Mouse (Mus musculus) liver, embryonic 14.5 days (tissue): ENCODE measurements around the gene Zfp689. TPM values are rescaled to one million over a fixed set of nuclear protein-coding genes. Genes with fewer than 3 reads are reported as not detected.

Experiments used
- ATAC-seq: fragments of 200-750 bp; cut with Nextera tagmentation; 2 replicates; pipeline ENCODE4 v1.8.0; 2017; ENCODE audit warnings: moderate number of reproducible peaks, mild to moderate bottlenecking, moderate library complexity; ENCODE audit not compliant: insufficient read depth
- DNase-seq, 3 experiments: peaks; one replicate each; pipeline ENCODE4 v3.0.0-alpha.2; 2012 to 2013; ENCODE audit warnings: low read depth in 3 of 3, low spot score in 3 of 3
- H3K27ac ChIP-seq: fragments of 300-500 bp; sonication (generic); 2 replicates; pipeline ENCODE4 v1.5.1; 2014; ENCODE audit warnings: moderate library complexity, mild to moderate bottlenecking, control low read depth, inconsistent platforms
- H3K27me3 ChIP-seq: fragments of 300-500 bp; sonication (generic); 2 replicates; pipeline ENCODE4 v1.6.1; 2014; ENCODE audit warnings: mild to moderate bottlenecking, low read length, moderate library complexity; ENCODE audit not compliant: control insufficient read depth, insufficient read depth
- H3K36me3 ChIP-seq: fragments of 300-500 bp; sonication (generic); replicated peaks from 2 replicates; pipeline ENCODE4 v1.6.1; 2014; ENCODE audit warnings: low read depth; ENCODE audit not compliant: control insufficient read depth, insufficient read depth
- H3K4me1 ChIP-seq, 2 experiments: fragments of 200-500 bp in 1 of 2; fragments of 300-500 bp in 1 of 2; sonication (generic) in 1 of 2; replicated peaks; 2 replicates each; pipeline ENCODE4 v1.6.1; 2012 to 2014; ENCODE audit warnings: antibody characterized with exemption in 1 of 2, inconsistent platforms in 1 of 2, low read length in 1 of 2; ENCODE audit not compliant: control insufficient read depth in 2 of 2, insufficient read depth in 2 of 2
- H3K4me2 ChIP-seq: fragments of 300-500 bp; sonication (generic); 2 replicates; pipeline ENCODE4 v1.6.1; 2014; ENCODE audit warnings: low read depth, mild to moderate bottlenecking, control low read depth, moderate library complexity
- H3K4me3 ChIP-seq, 2 experiments: fragments of 200-500 bp in 1 of 2; fragments of 300-500 bp in 1 of 2; sonication (generic) in 1 of 2; 2 replicates each; pipeline ENCODE4 v1.5.1; 2012 to 2014; ENCODE audit warnings: low read depth in 2 of 2, low read length in 2 of 2, mild to moderate bottlenecking in 2 of 2, control low read depth in 1 of 2, inconsistent platforms in 1 of 2, moderate library complexity in 1 of 2; ENCODE audit not compliant: insufficient read depth in 1 of 2
- H3K9ac ChIP-seq: fragments of 300-500 bp; sonication (generic); replicated peaks from 2 replicates; pipeline ENCODE4 v1.6.1; 2014; ENCODE audit warnings: mild to moderate bottlenecking, control low read depth, moderate library complexity
- H3K9me3 ChIP-seq: fragments of 300-500 bp; sonication (generic); 2 replicates; pipeline ENCODE4 v1.6.1; 2016; ENCODE audit warnings: low read length, mixed read lengths; ENCODE audit not compliant: control insufficient read depth
- CTCF ChIP-seq: IDR thresholded peaks from 2 replicates; pipeline ENCODE4 v1.5.1; 2016; ENCODE audit warnings: antibody characterized with exemption, low read depth, control low read depth
- EP300 ChIP-seq: IDR thresholded peaks from 2 replicates; pipeline ENCODE4 v1.6.1; 2016; ENCODE audit warnings: antibody characterized with exemption, low read depth
- WGBS: fragments of 180-500 bp; shearing (Covaris S2); extraction: QIAGEN DNeasy Blood & Tissue Kit; methylation state at CpG from one replicate; pipeline ENCODE4 v1.1.7; 2014; ENCODE audit not compliant: insufficient replicate concordance; 5-methylcytosine and 5-hydroxymethylcytosine counted together
- polyA plus RNA-seq, 2 experiments: library from polyadenylated mRNA; depleted of rRNA in 1 of 2; stranded (reverse) in 1 of 2; unstranded in 1 of 2; fragments of >200 nt; fragmentation: Nextera tagmentation in 1 of 2; extraction: Ambion mirVana in 1 of 2; gene quantifications; 2 replicates each; pipeline versions ENCODE4 v1.2.1 to v1.2.3; 2012 to 2014

Gene Zfp689
- polyA plus RNA-seq, 2 experiments = 1.3 to 1.8 TPM

- Histone ChIP-seq H3K36me3 (peaks cover 37% of the 10 kb centered on the region), H3K9me3 (no peaks in the 10 kb centered on the region), H3K9ac (no peak overlapping the region), H3K4me3 (no peak overlapping the region), H3K4me1 (peaks cover 22 to 26% of the 10 kb centered on the region in 2 experiments), H3K4me2 (no peak overlapping the region), H3K27me3 (no peaks in the 10 kb centered on the region), H3K27ac (no peak overlapping the region)
- ATAC-seq = no peak
- WGBS = 86% methylated on average over 11 of the region's 11 CpGs
- TF ChIP-seq CTCF (no peak), EP300 (no peak)
- no peak for DNase-seq
These were observed 26.3 kb upstream of the Zfp689 start for GRCm38 (mm10) chr7:127475186-127475740.

- Histone ChIP-seq H3K36me3 (peaks cover 37% of the 10 kb centered on the region), H3K27me3 (no peaks in the 10 kb centered on the region), H3K4me1 (peaks cover 22 to 24% of the 10 kb centered on the region in 2 experiments), H3K27ac (no peak overlapping the region), H3K9ac (no peak overlapping the region), H3K4me2 (no peak overlapping the region), H3K4me3 (no peak overlapping the region), H3K9me3 (no peaks in the 10 kb centered on the region)
- TF ChIP-seq CTCF (no peak), EP300 (no peak)
- 83% methylated on average over 6 of the region's 6 CpGs for WGBS
- ATAC-seq (no peak), DNase-seq (no peak)
These were observed 25.6 kb upstream of the Zfp689 start for GRCm38 (mm10) chr7:127474378-127475070.

DNA sequence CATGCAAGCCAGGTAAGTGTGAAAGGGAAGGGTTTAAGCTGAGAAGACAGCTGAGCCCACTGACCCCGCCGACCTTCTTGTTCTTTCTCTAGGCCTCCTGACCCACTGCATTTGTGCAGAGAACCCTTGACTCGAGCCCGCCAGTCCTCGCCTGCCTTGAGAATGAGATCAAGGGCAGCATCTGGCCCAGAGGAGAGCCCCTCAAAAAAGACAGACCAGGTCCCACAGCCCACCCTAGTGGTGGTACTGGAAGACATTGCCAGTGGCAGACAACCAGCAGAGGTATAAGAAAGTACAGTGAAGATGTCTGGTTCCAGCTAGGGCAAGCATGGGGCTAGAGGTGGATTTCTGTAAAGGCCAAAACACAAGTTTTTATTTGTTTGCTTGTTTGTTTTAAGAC, 24.7 kb upstream of the Zfp689 start:
- Histone ChIP-seq H3K36me3 (peaks cover 37% of the 10 kb centered on the region), H3K9me3 (no peaks in the 10 kb centered on the region), H3K9ac (no peak overlapping the region), H3K4me3 (no peak overlapping the region), H3K4me2 (no peak overlapping the region), H3K27me3 (no peaks in the 10 kb centered on the region), H3K27ac (no peak overlapping the region), H3K4me1 (peaks cover 23 to 24% of the 10 kb centered on the region in 2 experiments)
- 87% methylated on average over 5 of the region's 5 CpGs for WGBS
- ATAC-seq = no peak
- TF ChIP-seq EP300 = no peak
- peak; percentile 31; the same call in 1 of the 2 replicates for TF ChIP-seq CTCF
- DNase-seq = no peak

GRCm38 (mm10) chr7:127472060-127472459, 23.1 kb upstream of the Zfp689 start:
- no peak for DNase-seq

DNA sequence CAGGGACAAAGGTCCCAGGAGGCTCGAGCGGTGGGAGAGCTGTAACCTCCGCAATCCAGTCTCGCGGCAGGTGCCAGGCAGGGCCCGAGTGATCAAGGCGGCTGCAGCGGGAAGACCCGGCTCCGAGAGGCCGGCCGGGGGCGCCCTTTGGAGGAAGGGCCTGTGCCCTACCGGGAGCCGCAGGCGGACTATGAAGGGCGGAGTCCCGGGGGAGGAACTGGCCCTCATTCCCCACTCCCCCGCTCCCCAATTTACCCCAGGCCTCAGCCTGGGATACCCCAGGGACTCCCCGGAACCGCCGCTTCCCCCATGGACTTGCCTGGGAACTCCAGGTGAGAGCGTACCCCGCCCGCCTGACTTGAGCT, 22.7 kb upstream of the Zfp689 start:
- H3K36me3 ChIP-seq = peaks cover 37% of the 10 kb centered on the region
- TF ChIP-seq EP300 (no peak), CTCF (peak; percentile 36)
- 1% methylated on average over 24 of the region's 25 CpGs for WGBS
- DNase-seq = no peak
- peak overlapping the region; percentile 89 for H3K4me2 ChIP-seq
- peak overlapping the region; percentile 93 to 99 for H3K4me3 ChIP-seq
- H3K27me3 ChIP-seq = no peaks in the 10 kb centered on the region
- peak overlapping the region; percentile 94 for H3K27ac ChIP-seq
- H3K9ac ChIP-seq = peak overlapping the region; percentile 95
- H3K4me1 ChIP-seq = peaks cover 17% of the 10 kb centered on the region in 2 experiments
- H3K9me3 ChIP-seq = no peaks in the 10 kb centered on the region; the same call in 1 of the 2 replicates
- ATAC-seq = peak; percentile 44

More at GRCm38 (mm10) chr7:127472060-127472459, 23.1 kb upstream of the Zfp689 start:
- Histone ChIP-seq H3K4me1 (peaks cover 20 to 21% of the 10 kb centered on the region in 2 experiments), H3K36me3 (peaks cover 39% of the 10 kb centered on the region), H3K27me3 (no peaks in the 10 kb centered on the region), H3K27ac (peak overlapping the region; percentile 94), H3K4me2 (peak overlapping the region; percentile 89), H3K9ac (peak overlapping the region; percentile 95), H3K4me3 (peak overlapping the region; percentile 93 to 99), H3K9me3 (no peaks in the 10 kb centered on the region; the same call in 1 of the 2 replicates)
- no peak for ATAC-seq
- TF ChIP-seq EP300 (no peak), CTCF (no peak)
- 4% methylated on average over 7 of the region's 7 CpGs for WGBS
